Mouse (Mus musculus) embryonic fibroblast, embryonic 13.5 days (primary cell): ENCODE measurements around the gene Atrx. TPM values are rescaled to one million over a fixed set of nuclear protein-coding genes. Genes with fewer than 3 reads are reported as not detected.

Experiments
- H3K27ac ChIP-seq: 2 replicates; pipeline ENCODE4 v1.5.1; 2012; ENCODE audit warnings: low read length, control low read depth, inconsistent platforms; ENCODE audit not compliant: insufficient read depth
- H3K4me1 ChIP-seq: 2 replicates; pipeline ENCODE4 v1.6.1; 2011; ENCODE audit warnings: low read length; ENCODE audit not compliant: control insufficient read depth, insufficient read depth
- H3K4me3 ChIP-seq: 2 replicates; pipeline ENCODE4 v1.5.1; 2011; ENCODE audit warnings: mild to moderate bottlenecking, control low read depth, low read length; ENCODE audit not compliant: insufficient read depth
- CTCF ChIP-seq: IDR thresholded peaks from 2 replicates; pipeline ENCODE4 v1.5.1; 2011; ENCODE audit warnings: mild to moderate bottlenecking, control low read depth, low read length, moderate library complexity, borderline replicate concordance; ENCODE audit not compliant: insufficient read depth
- POLR2A ChIP-seq: IDR thresholded peaks from 2 replicates; pipeline ENCODE4 v1.6.1; 2011; ENCODE audit warnings: low read depth, mild to moderate bottlenecking, control low read depth, low read length, moderate library complexity
- polyA plus RNA-seq: library from polyadenylated mRNA; stranded (reverse); fragments of >200 nt; gene quantifications from 2 replicates; pipeline ENCODE4 v1.2.4, GENCODE M21; 2011; ENCODE audit warnings: low read depth; ENCODE audit not compliant: missing spikeins, insufficient read length

Gene Atrx
- polyA plus RNA-seq, 1 experiment: 151 TPM

GRCm38 (mm10) chrX:105762847-105763527 lies 166.2 kb downstream of the Atrx start:
- TF ChIP-seq CTCF: no peak
- no peak for TF ChIP-seq POLR2A
- peaks cover 2% of the 10 kb centered on the region; the same call in 1 of the 2 replicates for H3K4me1 ChIP-seq
- H3K4me3 ChIP-seq: peak overlapping the region; percentile 42; the same call in 1 of the 2 replicates
- no peak overlapping the region for H3K27ac ChIP-seq

Other genes with a start within 250 kb of the Atrx start
- gene Fgf16, start 165.1 kb downstream of the Atrx start, polyA plus RNA-seq: 0.40 and 0.95 TPM in 2 replicates
- gene Magt1, start 82.5 kb upstream of the Atrx start, polyA plus RNA-seq: 89.4 and 89.8 TPM in 2 replicates
- 664 and 683 TPM in 2 replicates for gene Cox7b, start 86.3 kb upstream of the Atrx start, polyA plus RNA-seq
- gene Atp7a, start 97.9 kb upstream of the Atrx start, polyA plus RNA-seq: 25.2 and 26.7 TPM in 2 replicates
- 0.62 and 0.63 TPM in 2 replicates for gene Tlr13, start 213.8 kb upstream of the Atrx start, polyA plus RNA-seq